Mouse (Mus musculus) liver, postnatal 0 days (tissue): ENCODE results near the gene Ptpn22.

ENCODE experiments used
- CTCF ChIP-seq: sonication (generic); IDR thresholded peaks from 2 replicates; pipeline ENCODE4 v1.5.1; 2016; ENCODE audit warnings: antibody characterized with exemption, low read depth
- EP300 ChIP-seq: IDR thresholded peaks from 2 replicates; pipeline ENCODE4 v1.6.1; 2016; ENCODE audit warnings: antibody characterized with exemption, low read depth, mild to moderate bottlenecking

DNA sequence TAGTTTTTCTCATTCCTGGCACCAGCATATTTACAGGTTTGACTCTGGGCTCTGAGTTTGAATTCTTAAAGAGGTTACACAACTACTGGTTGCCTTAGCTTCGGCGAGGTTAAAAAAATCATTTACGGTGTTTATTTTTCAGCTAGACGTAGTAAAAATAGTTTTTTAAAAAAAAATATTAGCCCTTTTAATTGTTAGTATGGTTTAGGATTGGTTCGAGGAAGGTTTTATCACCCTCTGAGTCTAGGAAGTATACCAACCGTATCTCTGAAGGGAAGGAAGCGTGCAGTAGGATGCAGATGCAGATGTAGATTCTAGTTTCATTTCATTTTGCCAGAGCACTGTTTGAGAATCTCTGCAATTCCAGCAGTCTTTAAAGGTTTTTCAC, 55.9 kb downstream of the Ptpn22 start:
- TF ChIP-seq EP300 (no peak), CTCF (no peak)
